Mouse (Mus musculus): ENCODE results near the gene Wnk2. TPM values are rescaled to one million over a fixed set of nuclear protein-coding genes. Genes with fewer than 3 reads are reported as not detected.

The Wnk2 gene
- total RNA-seq, 4 experiments from 2014 or later = 2.8 to 5.9 (median 5.0) TPM

DNA sequence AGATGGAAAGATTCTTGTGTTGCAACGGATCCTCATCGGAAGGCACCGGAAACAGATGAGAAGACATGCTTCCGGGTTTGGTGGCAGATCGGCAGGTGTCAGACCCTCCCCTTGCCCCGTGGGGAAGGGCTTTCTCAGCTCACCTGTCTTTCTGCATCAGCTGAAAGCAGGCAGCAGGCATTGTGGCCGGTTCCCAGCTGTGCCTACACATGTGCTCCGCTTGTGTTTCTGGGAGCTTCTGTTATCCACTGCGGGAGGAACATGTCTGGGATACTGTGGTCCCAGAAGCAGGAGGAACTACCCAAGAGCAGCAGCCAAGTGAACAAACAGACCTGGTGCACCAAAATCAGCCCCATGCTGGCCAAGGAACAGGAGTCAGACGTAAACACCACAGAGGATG, 27.7 kb upstream of the Wnk2 start:
- DNase-seq = no peak

DNA sequence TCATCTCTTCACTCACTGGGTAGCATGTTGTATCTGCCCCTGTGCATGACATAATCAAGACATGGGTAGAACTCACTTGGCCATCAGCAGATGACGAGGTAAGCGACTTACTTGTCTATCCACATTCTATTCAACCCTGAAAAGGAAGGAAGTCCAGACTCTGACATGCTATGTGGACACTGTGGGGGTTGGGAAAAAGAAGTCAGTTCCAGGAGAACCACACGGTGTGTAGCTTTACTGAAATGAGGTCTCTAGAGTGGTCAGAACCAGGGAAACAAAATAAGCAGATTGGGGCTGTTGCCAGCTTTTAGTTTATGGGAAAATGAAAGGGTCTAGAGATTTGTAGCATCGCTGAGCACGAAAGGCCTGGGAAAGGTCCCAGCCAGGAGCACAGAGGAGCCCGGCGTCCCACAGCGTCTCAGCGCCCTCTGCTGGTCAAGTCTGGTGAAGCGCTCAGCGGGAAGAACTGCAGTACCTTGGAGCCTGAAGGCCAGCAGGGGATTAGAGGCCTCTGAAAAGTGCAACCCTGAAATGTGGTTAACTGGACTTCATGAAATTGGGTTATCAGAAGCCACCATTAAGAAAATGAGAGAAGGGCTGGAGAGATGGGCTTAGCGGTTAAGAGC, 25.3 kb upstream of the Wnk2 start:
- peak; percentile 82 for DNase-seq

DNA sequence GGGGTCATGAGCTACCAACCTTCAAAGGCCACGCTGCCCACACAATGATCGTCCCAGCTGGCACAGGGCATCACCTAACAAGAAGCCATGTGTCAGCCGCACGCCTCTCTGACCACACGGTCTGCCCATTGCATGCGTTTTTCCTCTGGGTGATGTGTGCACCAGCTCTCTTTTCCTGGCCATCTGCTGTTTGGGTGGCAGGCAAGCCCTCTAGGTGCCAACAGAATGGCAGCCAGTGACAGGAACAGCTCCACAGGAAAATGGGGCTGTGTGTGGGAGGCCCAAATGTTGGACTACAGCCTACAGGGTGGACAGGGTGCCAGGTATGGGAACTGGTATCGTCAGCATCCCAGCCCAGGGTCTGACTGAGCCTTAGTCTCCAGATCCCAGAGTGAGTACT, 24.5 kb upstream of the Wnk2 start:
- DNase-seq = no peak

DNA sequence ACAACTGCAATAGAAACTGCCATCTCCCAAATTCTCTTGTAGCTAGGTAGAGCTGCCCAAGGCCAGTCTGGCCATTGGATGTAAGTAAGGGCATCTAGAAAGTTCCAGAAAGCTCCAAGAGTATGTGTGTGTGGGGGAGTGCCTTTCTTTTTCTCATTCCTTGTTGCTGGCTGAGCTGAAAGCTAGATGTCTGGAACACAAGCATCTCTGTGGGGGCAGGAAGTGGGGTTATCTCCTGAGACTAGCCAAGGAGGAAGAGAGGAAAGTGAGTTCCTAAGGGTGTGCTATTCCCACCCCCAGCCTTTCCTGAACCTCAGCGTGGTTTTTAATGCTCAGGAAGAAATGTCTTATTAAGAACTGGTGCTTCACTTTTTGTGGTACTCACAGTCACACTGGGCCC, 23.9 kb upstream of the Wnk2 start:
- no peak for DNase-seq

DNA sequence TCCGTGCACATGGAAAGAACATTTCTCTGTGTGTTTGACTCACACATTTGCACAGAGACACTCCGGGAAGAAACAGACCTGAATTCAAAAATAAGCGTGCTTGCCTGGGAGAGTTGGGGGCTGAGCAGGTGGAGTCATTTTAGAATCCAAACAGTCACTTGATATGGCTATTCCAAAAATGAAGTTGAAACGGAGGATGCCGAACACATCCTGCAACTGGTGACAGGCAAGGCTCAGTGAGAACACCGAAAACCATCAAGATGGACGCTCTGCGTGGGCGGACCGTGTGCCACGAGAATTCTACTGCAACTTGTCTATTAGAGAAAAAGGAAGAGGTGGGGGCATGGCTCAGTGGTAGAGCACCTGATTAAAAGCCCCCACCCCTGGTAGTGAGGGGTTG, 22.8 kb upstream of the Wnk2 start:
- no peak for DNase-seq

DNA sequence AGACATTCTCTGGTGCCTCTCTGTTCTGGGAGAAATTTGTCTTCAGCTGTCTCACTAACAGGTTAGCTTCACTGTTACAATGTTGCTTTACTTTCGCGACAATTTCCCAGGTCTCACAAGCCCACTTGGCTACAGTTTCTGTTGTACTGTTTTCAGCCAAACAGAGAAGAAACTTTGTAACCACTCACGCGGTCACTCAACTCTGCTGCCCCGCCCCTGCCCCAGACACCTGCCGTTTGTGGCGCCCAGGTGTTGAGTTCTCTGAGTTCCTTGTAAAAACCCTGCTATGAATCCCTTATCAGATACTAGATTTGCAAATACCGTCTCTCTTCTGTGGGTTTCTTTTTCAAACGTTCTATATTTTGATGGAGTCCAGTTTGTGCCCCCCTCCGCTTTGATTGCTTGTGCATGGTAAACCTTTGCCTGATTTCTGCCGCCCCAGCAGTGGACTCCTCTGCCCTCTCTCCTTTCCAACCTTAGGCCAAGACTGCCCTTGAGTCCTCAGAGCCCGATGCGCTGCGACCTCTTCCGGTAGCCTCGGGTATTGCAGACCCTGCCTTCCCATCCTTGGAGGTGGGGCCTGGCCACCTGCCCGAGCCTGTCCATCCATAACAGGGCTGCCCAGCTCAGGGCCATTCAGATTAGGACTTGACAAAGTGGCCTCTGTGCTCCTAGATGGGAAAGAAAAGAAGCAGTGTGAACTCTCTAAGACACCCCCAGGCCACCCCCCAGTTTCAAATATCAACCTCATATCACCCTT, 21.8 kb upstream of the Wnk2 start:
- DNase-seq = peak; percentile 89

DNA sequence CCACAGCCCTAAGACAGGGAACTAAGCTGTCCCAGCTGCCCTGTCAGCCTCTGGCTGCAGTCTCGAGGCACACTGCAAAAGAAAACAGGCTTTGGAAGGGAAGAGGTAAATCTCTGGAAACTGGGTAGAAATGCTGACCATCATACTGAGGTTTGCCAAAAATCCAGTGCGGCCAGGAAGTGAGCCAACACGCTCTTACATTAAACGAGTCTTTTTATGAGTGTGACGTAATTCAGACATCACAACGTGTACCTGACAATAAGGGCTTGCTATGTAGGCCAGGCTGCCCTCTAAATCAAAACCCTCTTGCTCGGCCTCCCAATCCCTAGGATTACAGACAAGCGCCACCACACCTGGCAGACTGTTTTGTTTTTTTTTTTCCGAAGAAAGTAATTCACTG, 19.3 kb upstream of the Wnk2 start:
- no peak for DNase-seq

DNA sequence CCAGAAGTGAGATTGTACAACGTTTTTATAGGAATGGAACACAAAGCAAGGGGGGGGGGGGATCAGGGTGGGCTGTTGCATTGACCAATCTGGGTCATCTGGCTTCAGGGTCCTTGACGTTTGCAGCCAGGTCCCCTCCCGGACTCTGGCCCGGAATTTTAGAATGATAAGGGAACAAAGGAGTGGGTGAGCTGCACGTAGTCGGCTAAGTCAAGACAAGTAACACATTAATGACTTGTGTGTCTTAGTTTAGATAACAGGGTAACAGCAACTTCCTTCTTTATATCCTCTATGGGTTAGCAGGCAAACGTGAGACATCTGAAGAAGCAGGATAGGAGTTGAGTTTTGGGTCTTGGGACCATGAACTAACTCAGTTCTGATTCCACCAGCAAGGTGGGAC, 15.8 kb upstream of the Wnk2 start:
- no peak for DNase-seq

DNA sequence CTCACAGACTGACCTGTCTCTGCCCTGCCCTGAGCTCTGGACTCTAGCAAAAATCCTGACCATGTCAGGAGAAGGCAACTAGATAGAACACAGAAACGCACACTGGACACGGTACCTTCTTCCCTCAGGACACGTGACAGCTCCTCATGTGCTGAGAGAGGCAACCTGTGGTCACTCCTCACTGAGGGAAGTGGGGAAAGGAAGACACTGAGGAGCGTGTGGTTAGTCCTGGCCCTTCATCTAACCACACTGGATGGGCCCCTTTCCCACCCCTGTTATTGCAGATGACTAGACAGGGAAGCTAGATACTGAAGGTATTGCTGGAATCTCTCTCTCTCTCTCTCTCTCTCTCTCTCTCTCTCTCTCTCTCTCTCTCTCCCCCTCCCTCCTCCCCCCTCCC, 14.9 kb upstream of the Wnk2 start:
- no peak for DNase-seq

DNA sequence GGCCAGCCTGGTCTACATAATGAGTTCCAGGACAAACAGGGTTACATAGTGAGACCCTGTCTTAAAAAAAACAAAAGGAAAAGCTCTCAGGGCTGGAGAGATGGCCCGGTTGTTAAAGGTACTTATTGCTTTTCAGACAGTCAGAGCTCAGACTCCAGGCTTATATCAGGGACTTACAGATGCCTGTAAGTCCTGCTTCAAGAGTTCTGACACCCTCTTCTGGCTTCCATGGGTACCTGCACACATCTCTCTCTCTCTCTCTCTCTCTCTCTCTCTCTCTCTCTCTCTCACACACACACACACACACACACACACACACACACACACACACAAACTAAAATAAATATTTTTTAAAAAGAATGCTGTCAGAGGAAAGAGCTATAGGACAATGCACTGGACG, 13.4 kb upstream of the Wnk2 start:
- no peak for DNase-seq

DNA sequence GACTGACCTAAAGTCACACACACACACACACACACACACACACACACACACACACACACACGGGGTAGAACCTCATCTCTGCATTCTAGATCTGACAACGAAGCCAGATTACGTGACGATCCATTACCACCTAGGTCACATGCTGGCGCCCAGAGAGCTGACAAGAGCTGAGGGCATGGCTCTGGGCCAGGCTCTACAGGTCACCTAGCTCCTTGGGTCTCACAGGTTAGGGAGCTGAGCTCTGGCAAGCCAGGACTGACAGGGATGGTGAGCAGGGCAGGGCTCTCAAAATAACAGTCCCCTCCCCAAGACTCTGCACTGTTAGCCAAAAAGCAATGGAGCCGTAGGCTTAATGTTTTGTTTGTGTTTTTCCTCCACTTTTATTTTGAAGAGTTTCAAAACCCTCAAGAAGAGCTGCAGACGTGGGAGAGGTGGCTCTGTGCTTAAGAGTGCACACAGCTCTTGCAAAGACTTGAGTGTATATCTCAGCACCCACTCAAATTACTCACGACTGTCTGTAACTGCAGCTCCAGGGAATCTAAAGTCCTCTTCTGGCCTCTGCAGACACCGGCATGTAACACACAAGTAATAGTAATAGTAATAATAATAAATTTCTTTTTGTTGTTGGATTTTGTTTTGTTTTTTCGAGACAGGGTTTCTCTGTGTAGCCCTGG, 10.4 kb upstream of the Wnk2 start:
- no peak for DNase-seq

DNA sequence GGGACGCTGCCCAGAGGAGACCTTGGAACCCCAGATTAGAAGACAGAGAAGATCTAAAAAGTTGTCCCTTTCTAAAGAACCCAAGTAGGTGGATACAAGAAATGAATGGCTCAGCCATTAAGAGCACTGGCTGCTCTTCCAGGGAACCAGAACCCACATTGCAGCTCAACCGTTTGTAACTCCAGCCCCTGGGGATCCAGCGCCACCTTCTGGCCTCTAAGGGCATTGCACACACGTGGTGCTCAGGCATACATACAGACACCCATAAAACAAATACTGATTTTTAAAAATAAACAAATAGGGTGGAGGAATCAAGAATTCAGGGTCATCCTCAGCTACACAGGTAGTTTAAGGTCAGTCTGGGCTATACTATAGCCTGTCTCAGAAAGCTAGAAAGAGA, 8.8 kb upstream of the Wnk2 start:
- no peak for DNase-seq

DNA sequence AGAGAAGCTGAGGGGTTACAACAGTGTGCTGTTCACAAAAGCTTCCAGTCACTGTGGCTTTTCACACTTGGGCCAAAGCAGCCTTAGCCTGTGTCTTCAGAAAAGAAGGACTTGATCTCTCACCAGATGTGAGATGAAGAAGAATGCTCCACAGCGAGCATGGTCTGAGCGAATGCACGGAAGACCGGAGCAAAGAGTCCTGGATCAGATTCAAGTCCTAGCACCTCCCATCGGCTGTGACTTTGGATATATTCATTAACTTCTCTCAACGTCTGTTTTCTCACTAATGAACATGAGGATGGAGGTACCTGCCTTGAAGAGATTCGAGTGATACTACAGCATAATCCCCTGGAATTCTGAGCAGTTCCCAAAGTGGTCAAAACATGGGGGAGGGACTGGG, 6.8 kb upstream of the Wnk2 start:
- no peak for DNase-seq

DNA sequence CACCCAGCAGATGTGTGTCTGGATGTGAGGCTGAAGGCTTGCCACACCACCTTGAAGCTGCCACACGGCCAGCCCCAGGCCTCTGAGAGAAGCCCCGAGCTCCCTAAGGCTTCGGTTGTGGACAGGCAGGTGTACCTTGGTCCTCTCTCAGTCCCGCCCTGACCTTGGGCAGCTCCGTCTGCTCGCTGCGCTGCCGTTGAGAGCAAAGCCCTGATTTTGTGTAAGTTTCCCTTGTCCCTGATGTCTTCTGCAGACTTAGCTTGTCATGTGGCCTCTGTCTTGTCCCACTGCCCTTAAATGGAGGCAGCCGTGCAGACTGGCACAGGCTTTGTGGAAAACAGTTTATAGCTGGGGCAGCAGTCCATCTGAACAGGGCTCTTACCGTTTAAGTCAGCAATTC, 6.2 kb upstream of the Wnk2 start:
- no peak for DNase-seq

DNA sequence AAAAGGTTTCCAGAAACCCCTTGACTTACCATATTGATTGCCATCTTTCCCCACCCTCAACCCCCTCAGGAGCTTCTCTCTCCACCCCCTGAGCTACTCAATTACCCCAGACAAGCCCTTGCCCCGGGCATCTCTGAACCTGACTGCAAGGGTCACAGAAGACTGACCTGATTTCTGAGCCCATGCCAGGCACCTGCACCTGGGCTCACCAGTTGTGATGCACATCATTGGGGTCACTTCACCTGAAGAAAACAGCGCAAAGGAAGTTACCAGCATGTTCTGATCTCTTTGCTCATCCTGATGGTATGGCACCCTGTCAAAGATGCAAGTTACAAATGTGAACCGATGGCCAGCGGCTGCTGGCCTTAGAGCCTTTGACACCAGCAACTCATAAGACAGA, 873 bp upstream of the Wnk2 start:
- DNase-seq = no peak

DNA sequence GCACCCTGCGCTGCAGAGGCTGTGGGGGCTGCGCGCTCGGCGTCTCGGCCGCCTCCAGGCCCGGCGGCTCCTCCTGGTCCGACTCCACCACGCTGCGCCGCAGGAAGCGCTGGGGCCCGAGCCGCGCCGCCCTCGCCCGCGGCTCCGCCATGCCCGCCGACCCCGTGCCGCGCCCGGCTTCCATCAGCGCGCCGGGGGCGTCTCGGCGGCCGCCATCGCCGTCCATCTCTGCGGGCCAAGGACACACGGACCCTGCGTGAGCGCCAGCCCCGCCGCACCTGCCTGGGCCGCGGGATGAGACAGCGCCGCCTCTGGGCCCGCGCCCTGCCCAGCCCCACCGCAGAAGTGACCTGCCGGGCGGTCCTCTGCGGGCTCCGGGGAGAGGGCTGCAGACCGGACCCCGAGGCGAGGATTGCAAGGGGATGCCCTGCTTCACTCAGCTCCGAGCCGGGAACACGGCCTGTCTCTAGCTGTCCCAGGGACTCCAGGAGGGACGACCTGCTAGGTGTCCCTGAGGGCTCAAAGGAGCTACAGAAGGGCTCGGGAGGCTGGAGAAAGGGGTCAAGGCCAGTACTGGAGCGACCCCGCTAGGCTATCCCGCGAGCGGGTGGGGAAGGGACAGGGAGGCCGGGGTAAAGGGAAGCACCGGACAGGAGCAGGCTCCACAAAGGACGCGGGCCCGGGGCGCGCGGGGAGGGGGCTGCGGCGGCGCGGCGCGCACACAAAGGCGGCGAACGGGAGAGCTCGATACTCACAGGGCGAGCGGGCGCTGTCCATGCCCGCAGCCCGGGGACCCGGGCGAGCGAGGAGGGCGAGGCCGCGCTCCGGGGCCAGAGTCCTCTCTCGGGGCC, 582 bp downstream of the Wnk2 start:
- no peak for DNase-seq

DNA sequence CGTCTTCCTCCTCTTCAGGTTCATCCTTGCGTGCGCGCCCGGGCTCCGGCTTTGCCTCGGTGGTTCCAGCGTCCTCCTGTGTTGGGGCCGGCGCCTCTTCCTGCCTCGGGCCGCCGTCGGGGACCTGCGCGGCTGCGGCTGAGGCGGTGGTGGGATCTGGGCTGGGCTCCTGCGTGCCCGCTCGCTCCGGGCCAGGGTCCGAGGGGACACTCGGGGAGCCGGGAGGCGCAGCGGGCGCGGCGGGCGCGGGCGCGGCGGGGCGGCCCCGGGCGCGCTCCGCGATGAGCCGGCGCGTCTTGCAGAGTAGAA, 1.2 kb downstream of the Wnk2 start:
- no peak for DNase-seq

DNA sequence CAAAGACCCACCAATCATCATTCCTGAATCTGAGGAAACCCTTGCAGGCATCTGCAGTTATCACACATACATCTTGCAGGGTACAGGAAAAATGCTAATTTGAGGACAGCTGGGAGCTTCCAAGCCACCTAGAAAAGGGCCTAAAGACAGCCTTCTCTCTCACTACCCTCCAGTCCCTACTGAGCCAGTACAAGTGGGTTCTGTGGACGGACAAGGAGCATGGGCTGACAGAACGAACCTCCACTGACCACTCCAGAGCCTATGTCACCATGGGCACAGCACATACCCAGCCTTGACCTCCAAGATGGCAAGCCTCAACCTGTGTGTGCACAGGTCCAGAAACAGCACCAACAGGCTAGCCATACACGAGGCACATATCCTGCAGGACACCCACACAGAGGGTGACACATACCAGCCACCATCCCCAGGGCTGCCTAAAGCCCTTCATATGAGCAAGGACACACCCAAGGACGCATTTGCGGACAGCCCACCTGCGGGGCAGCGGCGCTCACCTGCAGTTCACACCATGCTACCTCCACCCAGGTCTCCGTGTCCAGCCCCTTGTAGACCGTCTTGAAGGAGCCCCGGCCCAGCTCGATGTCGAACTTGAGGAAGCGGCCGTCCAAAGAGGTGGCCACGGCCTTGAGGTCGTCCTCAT, 1.6 kb downstream of the Wnk2 start:
- no peak for DNase-seq

DNA sequence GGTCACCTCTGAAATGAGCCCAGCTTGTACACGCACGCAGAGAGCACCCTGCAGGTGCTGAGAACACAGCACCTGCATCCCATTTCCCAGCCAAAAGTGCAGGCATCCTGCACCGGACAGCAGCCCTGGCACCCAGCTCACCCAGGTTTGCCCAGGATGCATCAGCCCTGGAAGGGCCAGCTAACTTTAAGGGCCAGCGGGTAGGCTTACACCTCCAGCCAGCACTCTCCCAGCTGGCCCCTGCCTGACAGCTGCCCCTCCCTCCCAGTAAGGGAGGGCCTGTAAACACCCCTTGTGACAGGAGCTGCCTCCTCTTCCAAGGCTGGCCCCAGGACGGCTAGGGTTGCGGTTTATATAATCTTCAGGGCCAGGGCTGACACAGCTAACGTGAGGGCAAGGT, 2.4 kb downstream of the Wnk2 start:
- DNase-seq = no peak

DNA sequence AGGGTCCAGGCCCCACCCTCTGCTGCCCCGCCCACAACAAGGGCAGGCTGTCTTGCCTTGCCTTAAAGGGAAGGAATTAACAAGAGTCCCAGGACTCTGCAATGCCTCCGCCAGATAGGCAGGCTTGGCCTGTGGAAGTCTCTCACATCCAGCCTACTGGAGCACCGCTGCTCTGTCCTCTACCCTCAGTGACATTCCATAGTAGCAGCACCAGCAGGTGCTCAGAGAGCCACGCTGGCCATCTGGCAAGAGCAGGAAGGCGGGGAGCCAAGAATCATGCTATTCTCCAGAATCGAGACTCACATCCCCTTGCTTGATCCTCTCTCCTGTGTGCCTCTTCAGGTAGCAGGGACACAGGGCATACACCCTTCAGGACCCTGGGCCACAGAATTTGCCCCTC, 3.4 kb downstream of the Wnk2 start:
- DNase-seq = no peak

DNA sequence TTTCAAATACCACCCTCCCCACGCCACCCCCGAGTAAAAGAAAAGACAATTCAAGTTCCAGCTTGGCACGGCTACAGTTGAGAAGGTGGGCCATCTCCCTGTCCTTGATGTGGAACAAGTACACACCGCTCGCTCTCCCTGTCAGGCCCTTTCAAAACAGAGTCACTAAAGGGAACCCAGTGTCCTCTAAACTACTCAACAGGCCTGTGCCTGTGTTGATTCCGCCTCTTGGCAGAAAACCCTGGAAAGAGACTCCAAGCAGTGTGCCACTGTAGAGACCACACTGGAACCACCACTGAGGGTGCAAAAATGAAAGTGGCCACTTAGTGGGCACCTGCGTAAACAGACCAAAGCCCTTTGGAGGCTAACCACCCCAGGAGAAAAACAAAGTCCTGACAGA, 4.5 kb downstream of the Wnk2 start:
- no peak for DNase-seq

DNA sequence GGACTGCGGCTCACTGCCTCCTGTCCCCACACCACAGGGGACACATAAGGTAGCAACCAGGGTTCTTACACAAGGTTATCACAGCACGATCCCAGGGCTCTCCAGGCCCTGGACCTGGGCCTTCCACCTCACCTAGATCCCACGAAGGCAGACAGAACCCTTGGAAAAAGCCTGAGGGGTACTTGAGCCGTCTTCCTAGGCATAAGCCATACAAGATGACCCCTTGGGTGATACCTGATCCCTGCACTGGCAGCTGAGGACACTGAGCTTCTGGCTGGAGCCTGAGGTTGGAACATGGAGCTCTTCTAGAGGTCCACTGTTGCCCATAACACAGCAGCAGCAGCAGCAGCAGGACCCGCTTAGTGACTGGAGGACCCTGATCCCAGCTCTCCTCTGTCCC, 5.4 kb downstream of the Wnk2 start:
- DNase-seq = no peak

DNA sequence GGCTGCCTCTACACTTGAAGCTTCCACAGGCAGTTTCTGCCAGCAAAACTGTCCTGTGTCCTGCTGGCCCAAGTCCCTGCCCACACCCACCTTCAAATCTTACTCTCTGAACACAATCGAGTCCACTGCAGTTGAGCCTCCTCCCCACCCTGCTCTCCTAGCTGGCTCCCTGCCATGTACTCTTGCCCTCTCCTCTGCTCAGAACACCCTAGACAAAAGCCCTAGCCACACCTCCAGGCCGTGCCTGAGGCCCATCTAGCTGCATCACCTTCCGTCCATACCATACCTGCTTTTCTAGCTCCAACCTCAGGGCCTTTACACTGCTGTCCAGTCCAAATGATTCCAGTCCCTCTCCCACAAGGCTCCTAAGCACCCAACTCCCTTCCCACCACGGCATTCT, 7.2 kb downstream of the Wnk2 start:
- DNase-seq = no peak

Measured in adrenal gland, adult 8-10 months (tissue).